ENCODE assay signal across 19 mouse cellular contexts in the genomic region with DNA sequence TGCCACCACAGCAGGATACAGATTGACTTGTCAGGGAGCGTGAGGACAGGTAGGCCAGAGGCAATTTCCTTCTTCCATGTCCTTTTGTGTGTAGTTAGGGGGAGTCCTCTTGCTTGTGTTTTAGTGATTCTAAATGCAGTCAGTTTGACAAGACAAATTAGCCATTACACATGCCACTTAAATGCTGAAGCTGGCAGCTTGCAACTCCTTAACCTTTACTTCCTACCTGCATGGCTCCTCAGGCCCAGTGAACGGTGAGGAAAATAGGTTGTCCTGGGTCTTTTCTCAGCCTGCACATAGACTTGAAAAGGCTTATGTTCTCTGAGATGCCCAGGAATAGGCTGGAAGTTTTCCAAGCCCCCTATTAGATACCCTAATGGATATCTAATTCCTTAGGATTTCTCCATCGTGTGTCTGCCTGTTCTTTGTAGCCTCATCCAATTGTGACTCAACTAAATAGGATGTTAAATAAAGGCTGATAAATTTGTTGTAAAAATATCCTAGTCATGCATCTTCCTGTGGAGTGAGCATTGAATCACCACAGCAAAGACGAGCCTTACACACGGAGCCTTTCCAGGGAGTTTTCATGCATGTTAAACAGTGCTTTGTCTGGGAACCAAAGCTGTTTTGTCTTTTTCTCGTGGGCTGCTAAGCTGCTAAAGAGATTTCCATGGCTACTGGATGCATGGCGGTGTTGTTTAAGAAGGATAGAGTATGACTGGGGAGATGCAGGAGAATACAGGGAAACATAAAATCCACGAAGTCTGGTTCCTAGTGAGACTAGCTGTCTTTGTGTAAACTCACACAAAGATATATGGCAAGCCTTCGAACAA. TPM values are rescaled to one million over a fixed set of nuclear protein-coding genes. Genes with fewer than 3 reads are reported as not detected.
DNase-seq lines count a peak whose midpoint lies in the region; ATAC-seq lines count a peak whose summit lies in the region.
"Had no signal": no experiment of that assay in that cellular context is flagged by ENCODE, and none has a peak within 500 bp of the region (broad histone marks: within the 10 kb centered on the region; RNA-seq: fewer than 3 reads in every experiment).

No protein-coding gene starts in this region.

- H3K4me3 ChIP-seq in forebrain, embryonic 13.5 days: no peak overlapping the region
- no peak overlapping the region for H3K4me3 ChIP-seq in hindbrain, embryonic 14.5 days (replicated peaks; ENCODE audit: low read length)
- no peak overlapping the region for H3K4me3 ChIP-seq in midbrain, embryonic 14.5 days (replicated peaks; ENCODE audit: low read depth, low read length)
- H3K4me3 ChIP-seq in embryonic facial prominence, embryonic 10.5 days: no peak overlapping the region
- H3K4me3 ChIP-seq: heart, embryonic 12.5 days; limb, embryonic 13.5 days; liver, embryonic 15.5 days had no signal

- H3K36me3 ChIP-seq in forebrain, embryonic 13.5 days (ENCODE audit: poor library complexity, severe bottlenecking): no peaks in the 10 kb centered on the region
- no peaks in the 10 kb centered on the region for H3K36me3 ChIP-seq in hindbrain, embryonic 14.5 days (replicated peaks; ENCODE audit: control insufficient read depth, insufficient read depth)
- H3K36me3 ChIP-seq in midbrain, embryonic 14.5 days (ENCODE audit: control insufficient read depth, insufficient read depth, low read length): no peaks in the 10 kb centered on the region
- no peaks in the 10 kb centered on the region for H3K36me3 ChIP-seq in embryonic facial prominence, embryonic 10.5 days (replicated peaks)
- H3K36me3 ChIP-seq: heart, embryonic 12.5 days; limb, embryonic 13.5 days; liver, embryonic 15.5 days had no signal

- peak; percentile 43; the same call in 1 of the 2 replicates for ATAC-seq in forebrain, embryonic 13.5 days
- ATAC-seq in hindbrain, embryonic 14.5 days (ENCODE audit: low FRiP score): peak; percentile 64; the same call in 1 of the 2 replicates
- ATAC-seq in midbrain, embryonic 14.5 days (ENCODE audit: low FRiP score, low TSS enrichment): peak; percentile 46; the same call in 1 of the 2 replicates
- ATAC-seq: Patski had no signal

- 0 out of 2 replicates have a peak overlapping the region, but pooled peaks have one; percentile 15 for H3K4me2 ChIP-seq in forebrain, embryonic 13.5 days
- H3K4me2 ChIP-seq in hindbrain, embryonic 14.5 days (replicated peaks): no peak overlapping the region
- H3K4me2 ChIP-seq in midbrain, embryonic 14.5 days (ENCODE audit: low read length): no peak overlapping the region
- H3K4me2 ChIP-seq: heart, embryonic 12.5 days; limb, embryonic 13.5 days; liver, embryonic 15.5 days had no signal

- H3K9ac ChIP-seq in forebrain, embryonic 13.5 days: no peak overlapping the region
- no peak overlapping the region for H3K9ac ChIP-seq in hindbrain, embryonic 14.5 days
- H3K9ac ChIP-seq in midbrain, embryonic 14.5 days (replicated peaks; ENCODE audit: low read length): no peak overlapping the region
- H3K9ac ChIP-seq: heart, embryonic 12.5 days; limb, embryonic 13.5 days; liver, embryonic 15.5 days had no signal

- WGBS in forebrain, embryonic 13.5 days: 11% methylated on average over 9 of the region's 9 CpGs
- WGBS in hindbrain, embryonic 14.5 days: 13% methylated on average over 9 of the region's 9 CpGs
- 9% methylated on average over 9 of the region's 9 CpGs for WGBS in midbrain, embryonic 14.5 days
- WGBS in embryonic facial prominence, embryonic 10.5 days: 49% methylated on average over 9 of the region's 9 CpGs

- H3K4me1 ChIP-seq in forebrain, embryonic 13.5 days: peaks cover 11% of the 10 kb centered on the region
- H3K4me1 ChIP-seq in hindbrain, embryonic 14.5 days (replicated peaks; ENCODE audit: control insufficient read depth, insufficient read depth, low read length): peaks cover 6% of the 10 kb centered on the region; the same call in 1 of the 2 replicates
- peaks cover 5% of the 10 kb centered on the region for H3K4me1 ChIP-seq in midbrain, embryonic 14.5 days (ENCODE audit: control insufficient read depth, insufficient read depth, low read length)
- H3K4me1 ChIP-seq in embryonic facial prominence, embryonic 10.5 days: peaks cover 9% of the 10 kb centered on the region; the same call in 1 of the 2 replicates
- H3K4me1 ChIP-seq: heart, embryonic 12.5 days; limb, embryonic 13.5 days; liver, embryonic 15.5 days had no signal

- H3K27ac ChIP-seq in forebrain, embryonic 13.5 days: peak overlapping the region; percentile 69
- peak overlapping the region; percentile 61; the same call in 1 of the 2 replicates for H3K27ac ChIP-seq in hindbrain, embryonic 14.5 days
- H3K27ac ChIP-seq in midbrain, embryonic 14.5 days (replicated peaks; ENCODE audit: low read depth, low read length): peak overlapping the region; percentile 28; the same call in 1 of the 2 replicates
- no peak overlapping the region; the same call in 1 of the 2 replicates for H3K27ac ChIP-seq in embryonic facial prominence, embryonic 10.5 days (replicated peaks)
- H3K27ac ChIP-seq: limb, embryonic 13.5 days; liver, embryonic 15.5 days had no signal

- DNase-seq in embryo, embryonic 10 days (ENCODE audit: low spot score): peak; percentile 37
- DNase-seq in hindbrain, embryonic 14.5 days (ENCODE audit: low spot score): peak; percentile 52
- DNase-seq in midbrain, embryonic 14.5 days: peak; percentile 73
- DNase-seq in spleen, postnatal 4 days (ENCODE audit: low spot score in 2 of 2): no peak
- DNase-seq in embryonic facial prominence, embryonic 10.5 days (ENCODE audit: low spot score): no peak
- no peak for DNase-seq in heart, adult 18-20 months
- DNase-seq in layer of hippocampus, postnatal 25 days (ENCODE audit: extremely low spot score in 1 of 2, low spot score in 1 of 2): no peak
- DNase-seq: cerebellum, adult 11 months; cerebellum, postnatal 36 days; gastrocnemius, postnatal 25 days; heart, postnatal 4 days; kidney, adult 2 months; kidney, postnatal 4 days; lung, postnatal 14 days had no signal

- no peaks in the 10 kb centered on the region for H3K9me3 ChIP-seq in forebrain, embryonic 13.5 days (replicated peaks)
- H3K9me3 ChIP-seq in hindbrain, embryonic 14.5 days (ENCODE audit: control insufficient read depth, low read length): no peaks in the 10 kb centered on the region
- no peaks in the 10 kb centered on the region for H3K9me3 ChIP-seq in midbrain, embryonic 14.5 days (ENCODE audit: control insufficient read depth, low read length)
- H3K9me3 ChIP-seq in embryonic facial prominence, embryonic 10.5 days: no peaks in the 10 kb centered on the region
- H3K9me3 ChIP-seq: heart, embryonic 12.5 days; limb, embryonic 13.5 days; liver, embryonic 15.5 days had no signal

- no peaks in the 10 kb centered on the region for H3K27me3 ChIP-seq in forebrain, embryonic 13.5 days
- 0 out of 2 replicates have a peak, but pooled peaks cover 3% of the 10 kb centered on the region for H3K27me3 ChIP-seq in hindbrain, embryonic 14.5 days (ENCODE audit: control insufficient read depth, insufficient read depth, low read length)
- peaks cover 34% of the 10 kb centered on the region for H3K27me3 ChIP-seq in midbrain, embryonic 14.5 days (ENCODE audit: control insufficient read depth, insufficient read depth, low read length)
- no peaks in the 10 kb centered on the region for H3K27me3 ChIP-seq in embryonic facial prominence, embryonic 10.5 days (replicated peaks; ENCODE audit: low read depth, poor library complexity, severe bottlenecking)
- H3K27me3 ChIP-seq: heart, embryonic 12.5 days; limb, embryonic 13.5 days; liver, embryonic 15.5 days had no signal

RNA-seq across cellular contexts. Expression of gene Kbtbd8, which starts 57.5 kb away (rescaled TPM):
- 5.8 and 6.4 TPM in 2 replicates for polyA plus RNA-seq in forebrain, embryonic 13.5 days (2015; fragmentation: Nextera tagmentation; extraction: Ambion mirVana)
- 5.2 and 6.5 TPM in 2 replicates for polyA plus RNA-seq in hindbrain, embryonic 14.5 days (2014; fragmentation: Nextera tagmentation; extraction: Ambion mirVana)
- 5.6 and 6.0 TPM in 2 replicates for polyA plus RNA-seq in midbrain, embryonic 14.5 days (2014; fragmentation: Nextera tagmentation; extraction: Ambion mirVana)
- polyA plus RNA-seq in embryonic facial prominence, embryonic 10.5 days (2016; fragmentation: Nextera tagmentation; extraction: Ambion mirVana): 7.1 and 9.7 TPM in 2 replicates
- total RNA-seq in heart, adult 18-20 months (2021): 1 to 10 TPM; 1.4 to 1.5 TPM
- total RNA-seq in layer of hippocampus, postnatal 25 days (2021): 10 to 100 TPM in 1 of 2 experiments, 1 to 10 TPM in 1; 5.5 to 11.2 TPM

Comparison
In these comparisons a context has a peak if more than half of its experiments do, and no peak if none do; other contexts are left out.
1. DNase-seq: peak in embryo, embryonic 10 days (single experiment), hindbrain, embryonic 14.5 days (single experiment) and midbrain, embryonic 14.5 days (single experiment); none in spleen, postnatal 4 days (0 of 2), embryonic facial prominence, embryonic 10.5 days (single experiment), heart, adult 18-20 months (0 of 2) and layer of hippocampus, postnatal 25 days (0 of 2).
2. Peak in every context shown above with its lines, with median percentiles within 50 percentile points of each other: ATAC-seq.